Mouse (Mus musculus): Measurements from ENCODE around the gene Malrd1. TPM values are rescaled to one million over a fixed set of nuclear protein-coding genes. Genes with fewer than 3 reads are reported as not detected.

The Malrd1 gene
- polyA plus RNA-seq (2015; fragmentation: Nextera tagmentation; extraction: Ambion mirVana): 0.09 and 0.12 TPM in 2 replicates

DNA sequence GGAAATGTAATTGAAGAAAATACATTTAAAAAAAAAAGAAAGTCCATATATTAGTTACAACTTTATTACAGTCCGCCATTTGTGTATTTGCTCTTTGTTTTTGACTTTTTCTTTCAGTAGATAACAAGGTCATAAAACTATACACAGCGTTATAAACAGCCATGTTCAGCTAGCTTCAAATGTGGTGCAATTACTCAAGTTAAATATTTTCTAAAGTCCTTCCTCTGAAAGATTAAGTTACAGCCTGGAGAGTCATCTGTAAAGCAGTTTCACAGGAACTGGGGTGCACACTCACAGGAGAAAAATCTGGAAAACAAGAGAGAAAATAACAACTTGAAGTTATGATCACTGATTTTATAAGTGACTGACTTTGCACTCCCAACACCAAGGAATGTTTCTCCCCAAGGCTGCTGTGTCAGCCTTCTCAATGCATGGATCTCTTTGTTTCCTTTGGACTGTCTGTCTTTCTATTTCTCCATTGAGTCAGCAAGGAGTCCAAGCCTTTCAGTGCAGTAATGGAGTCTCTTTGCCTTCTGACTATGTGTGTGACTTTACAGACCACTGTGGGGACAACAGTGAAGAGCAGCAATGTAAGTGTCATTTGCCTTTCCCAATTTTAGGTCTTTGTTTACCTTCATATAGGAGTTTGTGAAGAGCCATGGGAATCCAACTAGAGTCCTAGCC is at the start of gene Malrd1:
Gene Malrd1, plus strand, starts transcription at position 239 of the 684 bp plus-strand sequence.
- Histone ChIP-seq H3K27ac (no peak within 1 kb of the TSS), H3K9me3 (no peaks in the 10 kb centered on the region; the same call in 1 of the 2 replicates), H3K36me3 (no peaks in the 10 kb centered on the region), H3K27me3 (no peaks in the 10 kb centered on the region), H3K4me1 (replicated peaks) (no peaks in the 10 kb centered on the region), H3K9ac (replicated peaks) (no peak within 1 kb of the TSS), H3K4me3 (replicated peaks) (no peak within 1 kb of the TSS), H3K4me2 (replicated peaks) (no peak within 1 kb of the TSS)
- ATAC-seq: no peak
- WGBS: 94% methylated on average over 2 of the region's 2 CpGs

DNA sequence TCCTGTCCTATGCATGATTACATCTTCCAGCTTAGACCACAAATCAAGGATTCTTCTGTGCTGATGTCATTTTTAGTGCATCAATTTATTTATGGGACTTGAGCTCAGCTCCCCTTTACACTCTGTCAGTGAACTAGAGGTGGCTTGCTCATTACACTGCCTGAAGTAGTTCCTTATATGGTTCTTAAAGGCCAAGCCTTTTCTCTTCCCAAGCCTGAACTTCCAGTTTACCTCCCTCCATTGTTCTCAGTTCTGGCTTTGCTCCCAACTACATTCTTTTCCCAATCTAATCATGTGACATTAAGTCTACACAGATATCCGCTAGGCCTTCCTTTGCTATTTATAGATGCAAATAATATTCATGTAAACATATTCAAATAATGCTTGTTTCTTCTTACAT is 12.4 kb downstream of the Malrd1 start:
- no peaks in the 10 kb centered on the region for H3K36me3 ChIP-seq
- 61% methylated on average over 1 of the region's 1 CpGs for WGBS
- no peaks in the 10 kb centered on the region for H3K27me3 ChIP-seq
- no peak for ATAC-seq
- no peak overlapping the region for H3K4me3 ChIP-seq (replicated peaks)
- no peak overlapping the region for H3K9ac ChIP-seq (replicated peaks)
- no peak overlapping the region for H3K27ac ChIP-seq
- no peaks in the 10 kb centered on the region for H3K9me3 ChIP-seq
- H3K4me1 ChIP-seq (replicated peaks): no peaks in the 10 kb centered on the region
- H3K4me2 ChIP-seq (replicated peaks): no peak overlapping the region

DNA sequence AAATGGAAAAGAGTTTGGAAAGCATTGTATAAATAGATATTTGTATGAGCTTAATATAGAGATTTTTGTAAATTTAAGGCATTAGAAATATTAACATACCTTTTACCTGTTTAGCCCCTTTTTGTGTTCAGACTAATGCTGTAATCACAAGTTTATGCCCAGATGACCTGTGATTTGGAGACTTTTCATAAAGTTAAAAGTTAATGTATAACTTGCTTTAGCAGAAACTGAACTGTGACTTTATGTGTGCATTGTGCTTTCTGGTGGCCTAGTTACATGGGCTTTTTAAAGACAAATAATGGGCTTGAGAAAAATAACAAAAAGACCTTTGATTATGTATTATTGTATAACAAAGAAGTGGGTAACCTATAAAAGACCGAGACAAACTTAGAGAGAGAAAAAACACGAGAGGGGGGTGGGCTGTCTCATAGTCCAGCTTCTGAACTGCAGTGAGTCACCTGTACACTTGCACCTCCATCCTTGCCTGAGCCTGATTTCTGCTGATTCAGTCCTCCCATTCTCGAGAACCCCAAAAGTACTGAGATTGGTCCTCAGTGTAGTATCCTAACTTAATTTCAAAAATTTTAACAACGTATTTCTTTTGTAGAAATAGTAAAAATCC is 87.2 kb downstream of the Malrd1 start:
- Histone ChIP-seq H3K4me2 (replicated peaks) (no peak overlapping the region), H3K36me3 (no peaks in the 10 kb centered on the region), H3K27me3 (no peaks in the 10 kb centered on the region), H3K9me3 (no peaks in the 10 kb centered on the region), H3K4me1 (replicated peaks) (no peaks in the 10 kb centered on the region), H3K9ac (replicated peaks) (no peak overlapping the region), H3K4me3 (replicated peaks) (no peak overlapping the region), H3K27ac (no peak overlapping the region)
- 74% methylated on average over 4 of the region's 4 CpGs for WGBS
- no peak for ATAC-seq

DNA sequence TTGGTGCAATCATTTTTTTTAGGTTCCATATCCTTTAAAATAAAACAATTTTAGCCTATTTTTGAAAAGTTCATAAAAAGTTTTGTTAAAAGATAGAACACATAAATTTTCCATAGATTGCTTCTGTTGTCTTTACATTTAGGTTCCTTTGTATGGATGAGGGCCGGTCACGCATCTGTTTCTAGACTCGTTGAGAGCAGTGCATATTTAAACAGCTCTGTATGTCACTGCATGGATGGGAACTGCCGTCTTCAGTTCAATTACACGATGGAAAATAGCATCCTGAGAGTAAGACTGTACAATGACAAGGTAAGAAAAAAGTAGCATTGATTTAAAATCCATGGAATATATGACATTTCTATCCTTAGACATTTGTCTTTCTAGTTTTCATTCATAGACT is 87.7 kb downstream of the Malrd1 start:
- no peak overlapping the region for H3K27ac ChIP-seq
- ATAC-seq: no peak
- no peaks in the 10 kb centered on the region for H3K4me1 ChIP-seq (replicated peaks)
- H3K36me3 ChIP-seq: no peaks in the 10 kb centered on the region
- H3K4me2 ChIP-seq (replicated peaks): no peak overlapping the region
- no peak overlapping the region for H3K9ac ChIP-seq (replicated peaks)
- H3K27me3 ChIP-seq: no peaks in the 10 kb centered on the region
- no peak overlapping the region for H3K4me3 ChIP-seq (replicated peaks)
- H3K9me3 ChIP-seq: no peaks in the 10 kb centered on the region
- 83% methylated on average over 5 of the region's 5 CpGs for WGBS

DNA sequence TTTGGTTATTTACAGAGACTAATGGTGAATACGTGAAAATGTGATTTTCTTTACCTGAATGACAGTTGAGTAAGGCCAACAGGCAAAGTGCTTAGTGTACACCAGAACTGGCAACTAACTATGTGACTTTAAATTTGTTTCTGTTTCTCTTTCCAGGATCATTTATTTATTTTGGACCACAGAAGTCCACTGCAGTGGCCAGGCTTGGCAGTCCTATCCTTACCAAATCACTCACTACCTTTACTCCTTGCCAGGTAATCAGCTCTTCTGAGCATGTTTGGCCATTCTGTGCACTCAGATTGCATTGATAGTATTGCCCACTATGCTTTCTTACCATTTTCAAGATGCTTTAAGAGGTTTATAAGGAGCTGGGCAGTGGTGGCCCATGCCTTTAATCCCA is 109.5 kb downstream of the Malrd1 start:
- no peak for ATAC-seq
- no peaks in the 10 kb centered on the region for H3K27me3 ChIP-seq
- no peak overlapping the region for H3K9ac ChIP-seq (replicated peaks)
- no peak overlapping the region for H3K27ac ChIP-seq
- no peaks in the 10 kb centered on the region for H3K9me3 ChIP-seq
- no peaks in the 10 kb centered on the region for H3K4me1 ChIP-seq (replicated peaks)
- H3K4me3 ChIP-seq (replicated peaks): no peak overlapping the region
- no peak overlapping the region for H3K4me2 ChIP-seq (replicated peaks)
- H3K36me3 ChIP-seq: no peaks in the 10 kb centered on the region
- WGBS: 88% methylated on average over 1 of the region's 1 CpGs

DNA sequence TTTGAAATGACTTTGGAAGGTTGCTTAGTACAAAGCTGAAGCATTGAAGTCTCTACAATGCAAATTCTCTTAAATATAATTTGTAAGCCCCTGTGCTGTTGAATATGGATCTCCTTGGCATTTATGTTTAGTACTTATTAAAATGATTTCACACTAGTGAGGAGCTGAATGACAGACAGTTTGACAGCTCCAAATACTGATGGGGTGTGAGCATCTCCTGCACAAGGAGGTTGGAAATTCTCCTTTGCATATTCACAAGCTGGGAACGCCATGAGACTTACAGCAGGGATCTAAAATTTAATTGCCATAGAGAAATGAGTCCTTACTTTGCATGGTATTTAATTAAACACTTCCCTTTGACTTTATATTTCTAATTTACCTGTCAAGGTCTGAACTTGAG is 117.6 kb downstream of the Malrd1 start:
- Histone ChIP-seq H3K27me3 (no peaks in the 10 kb centered on the region), H3K27ac (no peak overlapping the region), H3K4me3 (replicated peaks) (no peak overlapping the region), H3K4me2 (replicated peaks) (no peak overlapping the region), H3K9ac (replicated peaks) (no peak overlapping the region), H3K9me3 (no peaks in the 10 kb centered on the region), H3K4me1 (replicated peaks) (no peaks in the 10 kb centered on the region), H3K36me3 (no peaks in the 10 kb centered on the region)
- 67% methylated on average over 1 of the region's 1 CpGs for WGBS
- no peak for ATAC-seq

DNA sequence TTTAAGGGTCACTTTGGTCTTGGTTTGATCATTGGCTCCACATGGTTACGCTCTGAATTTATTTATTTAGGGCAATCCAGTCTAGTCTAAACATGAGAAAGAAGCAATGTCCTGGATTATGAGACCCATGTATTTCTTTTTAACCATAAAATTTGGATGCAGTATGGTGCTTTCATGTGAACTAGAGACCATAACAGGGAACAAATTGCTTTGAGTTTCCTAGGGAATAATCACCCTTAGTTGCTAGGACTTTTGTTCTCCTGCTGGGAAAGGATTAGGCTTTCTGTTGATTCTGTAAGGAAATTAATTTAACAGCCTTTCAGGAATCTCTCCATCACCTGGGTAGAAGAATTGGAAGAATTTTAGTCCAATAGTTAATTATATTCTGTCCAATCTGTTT is 130.1 kb downstream of the Malrd1 start:
- Histone ChIP-seq H3K4me2 (replicated peaks) (no peak overlapping the region), H3K4me3 (replicated peaks) (no peak overlapping the region), H3K27ac (no peak overlapping the region), H3K27me3 (no peaks in the 10 kb centered on the region), H3K36me3 (no peaks in the 10 kb centered on the region), H3K9me3 (no peaks in the 10 kb centered on the region), H3K4me1 (replicated peaks) (no peaks in the 10 kb centered on the region), H3K9ac (replicated peaks) (no peak overlapping the region)
- no peak for ATAC-seq
- WGBS: 14% methylated on average over 1 of the region's 1 CpGs

DNA sequence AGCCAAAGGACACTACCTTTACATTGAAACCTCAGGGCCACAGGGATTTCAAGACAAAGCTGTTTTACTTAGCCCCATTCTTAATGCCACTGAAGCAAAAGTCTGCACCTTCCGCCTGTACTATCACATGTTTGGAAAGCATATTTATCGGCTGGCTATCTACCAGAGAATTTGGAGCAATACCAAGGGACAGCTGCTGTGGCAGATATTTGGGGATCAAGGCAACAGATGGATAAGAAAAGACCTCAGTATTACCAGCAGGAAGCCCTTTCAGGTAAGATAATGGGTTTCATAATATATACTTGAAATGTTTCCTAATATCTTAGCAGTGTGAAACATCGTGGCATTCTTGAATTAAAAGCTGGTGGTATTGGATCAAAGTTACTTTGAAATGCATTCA is 176.7 kb downstream of the Malrd1 start:
- 92% methylated on average over 3 of the region's 3 CpGs for WGBS
- ATAC-seq: no peak
- Histone ChIP-seq H3K4me3 (replicated peaks) (no peak overlapping the region), H3K36me3 (no peaks in the 10 kb centered on the region), H3K4me1 (replicated peaks) (no peaks in the 10 kb centered on the region), H3K27ac (no peak overlapping the region), H3K9ac (replicated peaks) (no peak overlapping the region), H3K27me3 (no peaks in the 10 kb centered on the region), H3K9me3 (no peaks in the 10 kb centered on the region), H3K4me2 (replicated peaks) (no peak overlapping the region)

DNA sequence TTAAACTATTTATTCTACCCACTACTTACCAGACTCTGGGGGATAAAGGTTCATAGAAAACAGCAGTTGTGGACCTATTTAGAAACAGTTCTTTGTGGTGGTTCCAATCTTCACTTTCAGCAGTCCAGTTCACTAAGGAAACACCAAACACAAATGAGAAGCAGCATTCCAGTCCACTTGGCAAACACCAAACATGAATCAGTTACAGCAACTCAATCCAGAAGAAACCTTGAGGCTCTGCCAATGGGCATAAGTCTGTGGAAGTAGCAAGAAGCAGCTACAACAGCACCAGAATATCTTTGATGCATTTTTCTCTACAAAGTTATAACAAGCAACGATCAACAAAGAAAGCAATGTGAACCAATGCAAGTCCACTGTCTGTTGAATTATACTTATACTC is 214.7 kb downstream of the Malrd1 start:
- H3K36me3 ChIP-seq: no peaks in the 10 kb centered on the region
- H3K4me1 ChIP-seq (replicated peaks): no peaks in the 10 kb centered on the region
- H3K9ac ChIP-seq (replicated peaks): no peak overlapping the region
- H3K27ac ChIP-seq: no peak overlapping the region
- no peak for ATAC-seq
- no peak overlapping the region for H3K4me2 ChIP-seq (replicated peaks)
- no peaks in the 10 kb centered on the region for H3K9me3 ChIP-seq
- H3K4me3 ChIP-seq (replicated peaks): no peak overlapping the region
- H3K27me3 ChIP-seq: no peaks in the 10 kb centered on the region
- 89% methylated on average over 1 of the region's 1 CpGs for WGBS

DNA sequence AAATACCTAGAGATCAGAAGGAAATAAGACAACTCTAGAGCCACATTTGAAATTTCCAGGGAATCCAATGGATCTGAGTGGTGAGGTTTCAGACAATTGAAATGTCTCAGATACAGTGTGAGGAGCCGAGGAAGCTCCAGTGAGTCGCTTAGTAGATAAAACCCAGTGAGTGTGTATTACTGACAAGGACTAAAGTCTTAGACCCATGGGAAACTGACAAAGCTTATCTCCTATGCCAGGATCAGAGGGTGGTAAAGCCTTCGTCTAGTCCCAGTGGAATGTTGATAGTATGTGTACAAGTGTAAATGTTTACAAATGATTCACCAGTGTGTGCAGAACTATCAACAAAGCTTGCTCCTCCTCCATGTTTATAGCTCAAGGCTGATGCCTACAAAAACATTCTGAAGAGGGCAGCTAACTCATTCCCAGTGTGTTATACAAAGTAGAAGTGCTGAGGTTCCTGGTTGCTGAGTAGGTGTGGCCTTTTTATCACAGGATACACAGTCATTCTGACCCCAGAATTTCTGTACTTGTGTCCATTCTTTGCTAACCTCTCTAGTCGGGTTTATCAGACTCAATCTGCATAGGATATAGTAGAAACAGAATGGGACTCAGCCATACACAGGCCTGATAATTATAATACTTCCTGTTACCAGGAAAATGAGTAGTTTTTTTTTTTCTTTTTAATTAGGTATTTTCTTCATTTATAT is 218.9 kb downstream of the Malrd1 start:
- Histone ChIP-seq H3K27ac (no peak overlapping the region), H3K4me1 (replicated peaks) (no peaks in the 10 kb centered on the region), H3K4me3 (replicated peaks) (no peak overlapping the region), H3K4me2 (replicated peaks) (no peak overlapping the region), H3K36me3 (no peaks in the 10 kb centered on the region), H3K27me3 (no peaks in the 10 kb centered on the region), H3K9me3 (no peaks in the 10 kb centered on the region), H3K9ac (replicated peaks) (no peak overlapping the region)
- no peak for ATAC-seq
- WGBS: 78% methylated on average over 4 of the region's 4 CpGs

DNA sequence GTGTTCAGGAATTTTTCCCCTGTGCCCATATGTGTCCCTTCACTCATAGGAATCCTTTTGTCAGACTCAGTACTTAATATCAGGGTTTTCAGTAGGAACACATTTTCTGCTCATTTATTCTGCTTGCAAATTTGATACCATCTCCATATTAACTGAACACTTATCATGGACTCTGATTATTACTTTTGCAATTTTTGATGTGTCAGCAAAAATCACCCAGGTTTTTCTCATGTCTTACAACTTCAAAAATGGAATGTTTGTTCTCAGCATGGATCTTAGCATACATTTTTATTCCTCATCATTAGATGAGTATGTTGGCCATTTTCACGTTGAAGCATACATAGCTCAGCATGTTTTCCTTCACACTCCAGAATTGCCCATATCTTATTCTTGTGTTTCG is 258.5 kb downstream of the Malrd1 start:
- no peak for ATAC-seq
- H3K27me3 ChIP-seq: no peaks in the 10 kb centered on the region
- H3K27ac ChIP-seq: no peak overlapping the region
- no peak overlapping the region for H3K9ac ChIP-seq (replicated peaks)
- H3K4me2 ChIP-seq (replicated peaks): no peak overlapping the region
- H3K4me3 ChIP-seq (replicated peaks): no peak overlapping the region
- WGBS: 82% methylated on average over 2 of the region's 2 CpGs
- H3K9me3 ChIP-seq: no peaks in the 10 kb centered on the region; the same call in 1 of the 2 replicates
- H3K4me1 ChIP-seq (replicated peaks): no peaks in the 10 kb centered on the region
- H3K36me3 ChIP-seq: no peaks in the 10 kb centered on the region

DNA sequence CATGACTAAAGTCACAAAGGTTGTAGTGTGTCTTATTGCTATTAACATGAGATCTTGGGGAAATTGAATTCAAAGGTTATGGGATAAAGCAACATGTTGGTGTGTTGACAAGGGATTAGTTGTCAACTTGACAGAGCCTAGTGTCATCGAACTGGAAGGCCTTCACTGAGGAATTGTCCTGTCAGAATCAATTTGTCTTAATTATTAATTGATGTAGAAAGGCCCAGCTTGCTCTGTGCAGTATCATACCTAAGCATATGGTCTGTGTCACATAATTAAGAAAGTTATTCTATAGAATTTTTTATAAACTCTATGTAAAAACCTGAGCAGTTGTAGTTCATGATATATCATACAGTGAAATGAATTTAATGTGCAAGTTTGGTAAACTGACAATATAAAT is 289.4 kb downstream of the Malrd1 start:
- Histone ChIP-seq H3K27ac (no peak overlapping the region), H3K27me3 (no peaks in the 10 kb centered on the region), H3K4me1 (replicated peaks) (no peaks in the 10 kb centered on the region), H3K9me3 (no peaks in the 10 kb centered on the region), H3K36me3 (no peaks in the 10 kb centered on the region), H3K4me2 (replicated peaks) (no peak overlapping the region), H3K9ac (replicated peaks) (no peak overlapping the region), H3K4me3 (replicated peaks) (no peak overlapping the region)
- no peak for ATAC-seq
- WGBS: 48% methylated on average over 1 of the region's 1 CpGs
